Mouse (Mus musculus): ENCODE data around the gene Apoc2. TPM values are rescaled to one million over a fixed set of nuclear protein-coding genes. Genes with fewer than 3 reads are reported as not detected.

The Apoc2 gene
- total RNA-seq, 2 experiments from 2014 or later, result not detected

- peak in 1 of 2 experiments; percentile 48 for DNase-seq (ENCODE audit: low spot score in 2 of 2)
- intact Hi-C loops (cut with DNase I), result no loop called here
These were observed 36.5 kb downstream of the Apoc2 start for GRCm38 (mm10) chr7:19641223-19641622.

GRCm38 (mm10) chr7:19635074-19635827 lies 42.5 kb downstream of the Apoc2 start:
- intact Hi-C loops (cut with DNase I), result no loop called here
- DNase-seq (ENCODE audit: low spot score in 2 of 2), result no peak

- intact Hi-C loops (cut with DNase I), result no loop called here
- DNase-seq (ENCODE audit: low spot score in 2 of 2), result no peak
These were observed 43.1 kb downstream of the Apoc2 start for GRCm38 (mm10) chr7:19634591-19634990.

GRCm38 (mm10) chr7:19633855-19634254 lies 43.9 kb downstream of the Apoc2 start:
- intact Hi-C loops (cut with DNase I), result no loop called here
- DNase-seq (ENCODE audit: low spot score in 2 of 2), result no peak

DNA sequence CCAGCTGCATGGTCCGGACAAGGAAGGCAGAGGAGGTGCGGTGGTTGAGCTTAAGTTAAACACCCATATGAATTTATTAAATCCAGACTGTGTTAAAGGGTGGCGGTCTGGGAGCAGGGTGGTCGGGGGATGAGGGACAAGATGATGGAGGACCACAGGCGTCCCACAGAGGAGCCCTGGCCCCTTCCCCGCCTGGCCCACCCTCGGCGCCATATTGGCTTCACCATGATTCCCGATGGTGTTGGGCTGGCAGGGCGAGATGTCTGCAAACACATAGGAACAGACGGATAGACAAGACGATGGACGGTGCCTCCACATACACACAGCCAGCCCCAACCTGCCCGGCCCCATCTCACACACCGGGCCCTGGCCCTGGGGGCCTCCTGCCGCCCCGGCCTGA lies 44.5 kb downstream of the Apoc2 start:
- no peak for DNase-seq (ENCODE audit: low spot score in 2 of 2)
- intact Hi-C loops (cut with DNase I), result no loop called here

- no peak for DNase-seq (ENCODE audit: low spot score in 2 of 2)
- intact Hi-C loops (cut with DNase I), result no loop called here
These were observed 45.0 kb downstream of the Apoc2 start for GRCm38 (mm10) chr7:19632720-19633119.

- no peak for DNase-seq (ENCODE audit: low spot score in 2 of 2)
- intact Hi-C loops (cut with DNase I), result no loop called here
These were observed 45.5 kb downstream of the Apoc2 start for GRCm38 (mm10) chr7:19632275-19632674.

GRCm38 (mm10) chr7:19629361-19629734 lies 48.4 kb downstream of the Apoc2 start, which contains the start of gene Relb:
TSS of gene Relb (minus strand) at chr7:19629438.
- intact Hi-C loops (cut with DNase I), result no loop called here
- peak; percentile 91 for DNase-seq (ENCODE audit: low spot score in 2 of 2)

GRCm38 (mm10) chr7:19628536-19629360 lies 49.0 kb downstream of the Apoc2 start:
- intact Hi-C loops (cut with DNase I), result no loop called here
- peak; percentile 87 to 91 for DNase-seq (ENCODE audit: low spot score in 2 of 2)

- intact Hi-C loops (cut with DNase I), result no loop called here
These were observed 49.6 kb downstream of the Apoc2 start for GRCm38 (mm10) chr7:19628192-19628535.

DNA sequence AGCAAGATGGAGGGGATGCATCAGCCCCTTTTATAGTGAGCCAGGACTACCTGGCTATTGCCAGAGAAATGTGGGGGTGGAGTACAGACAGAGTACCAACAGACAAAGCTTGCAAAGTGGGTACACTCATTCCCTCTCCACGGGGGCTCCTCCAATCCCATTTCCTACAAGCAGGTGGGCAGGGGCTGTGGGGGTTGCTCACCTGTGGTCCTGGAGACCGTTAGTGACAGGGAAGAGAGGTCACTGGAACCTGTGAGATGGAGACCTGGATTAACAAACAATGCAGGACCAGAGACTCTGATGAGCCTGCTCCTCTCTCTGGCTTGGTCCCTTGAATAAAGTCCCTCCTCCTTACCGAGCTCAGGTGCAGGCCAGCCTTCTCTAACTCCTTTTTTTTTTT lies 50.0 kb downstream of the Apoc2 start:
- intact Hi-C loops (cut with DNase I), result no loop called here
- no peak for DNase-seq (ENCODE audit: low spot score in 2 of 2)

More at GRCm38 (mm10) chr7:19628192-19628535, 49.6 kb downstream of the Apoc2 start:
- no peak for DNase-seq (ENCODE audit: low spot score in 2 of 2)

- DNase-seq (ENCODE audit: low spot score in 2 of 2), result no peak
- intact Hi-C loops (cut with DNase I), result no loop called here
These were observed 54.3 kb downstream of the Apoc2 start for GRCm38 (mm10) chr7:19623433-19623832.

GRCm38 (mm10) chr7:19622241-19622640 lies 55.5 kb downstream of the Apoc2 start:
- intact Hi-C loops (cut with DNase I), result no loop called here
- no peak for DNase-seq (ENCODE audit: low spot score in 2 of 2)

Other genes with a start within 250 kb of the Apoc2 start
- gene Mark4, start 219.1 kb downstream of the Apoc2 start, total RNA-seq (2021), result 10 to 100 TPM; 89.9 to 96.7 TPM
- gene Exoc3l2, start 214.6 kb downstream of the Apoc2 start, total RNA-seq (2021), result under 1 TPM; 0.37 to 0.80 TPM
- 1 to 10 TPM; 7.1 to 7.2 TPM for gene Bloc1s3, start 169.6 kb downstream of the Apoc2 start, total RNA-seq (2021)
- gene Trappc6a, start 169.5 kb downstream of the Apoc2 start, total RNA-seq (2021), result 10 to 100 TPM; 17.7 to 18.1 TPM
- 1 to 10 TPM in 1 of 2 experiments, under 1 TPM in 1; 0.68 to 1.1 TPM for gene Nkpd1, start 160.1 kb downstream of the Apoc2 start, total RNA-seq (2021)
- 10 to 100 TPM; 87.9 to 98.8 TPM for gene Ppp1r37, start 114.9 kb downstream of the Apoc2 start, total RNA-seq (2021)
- under 1 TPM; 0.51 to 0.68 TPM for gene Zfp296, start 100.7 kb downstream of the Apoc2 start, total RNA-seq (2021)
- 10 to 100 TPM; 43.8 to 46.0 TPM for gene Gemin7, start 100.3 kb downstream of the Apoc2 start, total RNA-seq (2021)
- gene Clasrp, start 73.5 kb downstream of the Apoc2 start, total RNA-seq (2021), result 10 to 100 TPM; 84.4 to 84.6 TPM
- 1 to 10 TPM; 6.1 to 6.3 TPM for gene Relb, start 48.5 kb downstream of the Apoc2 start, total RNA-seq (2021)
- gene Clptm1, start 12.9 kb downstream of the Apoc2 start, total RNA-seq (2021), result 100 to 1,000 TPM; 156 to 159 TPM
- gene Gm44805, start 3.5 kb upstream of the Apoc2 start, total RNA-seq (2021), result not detected
- gene Apoc4, start 3.5 kb upstream of the Apoc2 start, total RNA-seq (2021), result not detected
- gene Apoc1, start 14.7 kb upstream of the Apoc2 start, total RNA-seq (2021), result 1 to 10 TPM; 2.2 to 3.3 TPM
- 1,000 to 10,000 TPM; 1,873 to 2,039 TPM for gene Apoe, start 21.2 kb upstream of the Apoc2 start, total RNA-seq (2021)
- gene Tomm40, start 37.5 kb upstream of the Apoc2 start, total RNA-seq (2021), result 100 to 1,000 TPM; 104 to 120 TPM
- 10 to 100 TPM; 11.6 to 15.2 TPM for gene Nectin2, start 72.5 kb upstream of the Apoc2 start, total RNA-seq (2021)
- 10 to 100 TPM; 10.7 to 11.0 TPM for gene Bcam, start 93.1 kb upstream of the Apoc2 start, total RNA-seq (2021)
- not detected for gene Cblc, start 118.9 kb upstream of the Apoc2 start, total RNA-seq (2021)
- 1 to 10 TPM in 1 of 2 experiments, not detected in 1; 1.2 TPM for gene Bcl3, start 144.8 kb upstream of the Apoc2 start, total RNA-seq (2021)
- 1 to 10 TPM; 3.0 to 4.1 TPM for gene Gm19345, start 174.1 kb upstream of the Apoc2 start, total RNA-seq (2021)
- not detected for gene Ceacam16, start 183.4 kb upstream of the Apoc2 start, total RNA-seq (2021)
- not detected for gene Ceacam19, start 210.0 kb upstream of the Apoc2 start, total RNA-seq (2021)
- 10 to 100 TPM; 10.1 to 11.4 TPM for gene Pvr, start 243.2 kb upstream of the Apoc2 start, total RNA-seq (2021)

Data from left cerebral cortex, postnatal 14 days (tissue).